8 mouse cellular contexts compared by ENCODE assay signal in genomic region chr11:75290566-75291271, GRCm38 (mm10). TPM values are rescaled to one million over a fixed set of nuclear protein-coding genes. Genes with fewer than 3 reads are reported as not detected.
DNase-seq lines count a peak whose midpoint lies in the region; TF ChIP-seq lines count a peak whose summit lies in the region.

No protein-coding gene starts in this region.

- H3K4me3 ChIP-seq in MEL (ENCODE audit: control insufficient read depth in 1 of 2, insufficient read depth in 1 of 2, low read depth in 2 of 2, low read length in 2 of 2) = no peak overlapping the region
- H3K4me3 ChIP-seq in cerebellum, adult 2 months (replicated peaks; ENCODE audit: insufficient read depth, low read depth, low read length) = no peak overlapping the region
- H3K4me3 ChIP-seq in layer of hippocampus, adult 2 months = no peak overlapping the region

- H3K27ac ChIP-seq in MEL (ENCODE audit: control insufficient read depth, low read depth, low read length) = no peak overlapping the region
- H3K27ac ChIP-seq in cerebellum, adult 2 months (ENCODE audit: insufficient read depth, low read length) = no peak overlapping the region
- H3K27ac ChIP-seq in layer of hippocampus, adult 2 months = peak overlapping the region; percentile 86

- no peak for TF ChIP-seq POLR2A in MEL (IDR thresholded peaks at IDR 0.05; ENCODE audit: control insufficient read depth in 1 of 2, insufficient read depth in 1 of 2, low read depth in 1 of 2, low read length in 2 of 2, poor library complexity in 1 of 2)
- TF ChIP-seq POLR2A in cerebellum, adult 2 months (IDR thresholded peaks at IDR 0.05; ENCODE audit: borderline replicate concordance, insufficient read depth, low read length) = no peak

- WGBS in cerebellum, adult 2 months = 21% methylated on average over 6 of the region's 6 CpGs

- TF ChIP-seq EP300 in MEL (IDR thresholded peaks at IDR 0.05; ENCODE audit: low read depth in 1 of 2, low read length in 2 of 2) = no peak

- DNase-seq in MEL (ENCODE audit: low read depth, low spot score) = peak; percentile 90
- peak; percentile 85 to 93 for DNase-seq in cerebellum, adult 2 months
- DNase-seq in forelimb bud, embryonic 11.5 days (ENCODE audit: low read depth, low spot score) = peak; percentile 93
- DNase-seq in heart, postnatal 4 days = peak; percentile 94
- DNase-seq in layer of hippocampus, adult 2 months (ENCODE audit: low spot score in 2 of 2) = peak; percentile 92 to 98
- peak; percentile 93 for DNase-seq in lung, postnatal 10 days
- peak; percentile 97 for DNase-seq in retina, embryonic 14.5 days (ENCODE audit: low spot score)
- DNase-seq in thymus, postnatal 36 days = peak; percentile 80 to 85

- peaks cover 0 to 3% of the 10 kb centered on the region in 2 experiments; a peak in 2 of 4 replicates for H3K27me3 ChIP-seq in MEL (ENCODE audit: control insufficient read depth in 1 of 2, insufficient read depth in 2 of 2, low read length in 2 of 2)
- no peaks in the 10 kb centered on the region for H3K27me3 ChIP-seq in cerebellum, adult 2 months (ENCODE audit: control insufficient read depth, insufficient read depth, low read length)

- H3K9ac ChIP-seq in MEL (ENCODE audit: control insufficient read depth, low read depth, low read length, poor library complexity, severe bottlenecking) = no peak overlapping the region

- no peaks in the 10 kb centered on the region for H3K9me3 ChIP-seq in MEL (replicated peaks; ENCODE audit: insufficient read depth, low read length)

- TF ChIP-seq RAD21 in MEL (IDR thresholded peaks at IDR 0.05; ENCODE audit: low read depth, low read length) = peak; percentile 99

- H3K36me3 ChIP-seq in MEL (ENCODE audit: control insufficient read depth in 1 of 2, insufficient read depth in 2 of 2, low read length in 2 of 2) = peaks cover 0 to 11% of the 10 kb centered on the region in 2 experiments; a peak in 2 of 4 replicates

- TF ChIP-seq CTCF in MEL (IDR thresholded peaks at IDR 0.05 in 2 of 3, conservative IDR thresholded peaks at IDR 0.05 in 1 of 3; ENCODE audit: control insufficient read depth in 1 of 3, insufficient read depth in 1 of 3, low read depth in 2 of 3, low read length in 3 of 3, poor library complexity in 1 of 3, severe bottlenecking in 1 of 3) = peak; percentile 87 to 99 (median 93)
- peak; percentile 85 for TF ChIP-seq CTCF in cerebellum, adult 2 months (IDR thresholded peaks at IDR 0.05; ENCODE audit: borderline replicate concordance, insufficient read depth, low read depth, low read length)
- peak; percentile 99 for TF ChIP-seq CTCF in layer of hippocampus, adult 2 months (conservative IDR thresholded peaks at IDR 0.05)

- peaks cover 10 to 11% of the 10 kb centered on the region in 2 experiments for H3K4me1 ChIP-seq in MEL (ENCODE audit: control insufficient read depth in 1 of 2, insufficient read depth in 2 of 2, low read length in 2 of 2)
- no peaks in the 10 kb centered on the region for H3K4me1 ChIP-seq in cerebellum, adult 2 months (ENCODE audit: control insufficient read depth, insufficient read depth, low read length)

- H3K79me2 ChIP-seq in MEL (ENCODE audit: control insufficient read depth, insufficient read depth, low read length, poor library complexity) = no peaks in the 10 kb centered on the region

TF ChIP-seq in MEL, 35 proteins besides CTCF, POLR2A, EP300 and RAD21:
- TF ChIP-seq TBP (IDR thresholded peaks at IDR 0.05; ENCODE audit: low read depth, low read length) = peak; percentile 52; the same call in 1 of the 2 replicates
- peak; percentile 45; the same call in 1 of the 2 replicates for TF ChIP-seq MXI1 (IDR thresholded peaks at IDR 0.05; ENCODE audit: low read depth, low read length)
- TF ChIP-seq SMC3 (IDR thresholded peaks at IDR 0.05; ENCODE audit: low read depth, low read length) = peak; percentile 98
- peak; percentile 78 for TF ChIP-seq SIN3A (IDR thresholded peaks at IDR 0.05; ENCODE audit: low read length)
- TF ChIP-seq GABPA (IDR thresholded peaks at IDR 0.05; ENCODE audit: low read depth, low read length) = peak; percentile 27; the same call in 1 of the 2 replicates
- TF ChIP-seq GATA1 (IDR thresholded peaks at IDR 0.05; ENCODE audit: low read depth, low read length) = peak; percentile 66
- TF ChIP-seq E2F4 (IDR thresholded peaks at IDR 0.05; ENCODE audit: borderline replicate concordance, low read depth, low read length) = no peak
- no peak for TF ChIP-seq USF1 (IDR thresholded peaks at IDR 0.05; ENCODE audit: low read depth, low read length)
- no peak for TF ChIP-seq NRF1 (IDR thresholded peaks at IDR 0.05; ENCODE audit: insufficient read depth, low read depth, low read length, poor library complexity, severe bottlenecking)
- TF ChIP-seq POLR2AphosphoS5 (IDR thresholded peaks at IDR 0.05; ENCODE audit: borderline replicate concordance, low read depth, low read length) = no peak
- TF ChIP-seq HCFC1 (IDR thresholded peaks at IDR 0.05; ENCODE audit: low read depth, low read length) = no peak
- TF ChIP-seq ETS1 (IDR thresholded peaks at IDR 0.05; ENCODE audit: low read depth, low read length) = no peak
- no peak for TF ChIP-seq JUND (IDR thresholded peaks at IDR 0.05; ENCODE audit: low read depth, low read length)
- peak; percentile 13; the same call in 1 of the 2 replicates for TF ChIP-seq TCF12 (IDR thresholded peaks at IDR 0.05; ENCODE audit: low read depth, low read length)
- TF ChIP-seq MYC (IDR thresholded peaks at IDR 0.05; ENCODE audit: low read depth, low read length) = peak; percentile 68; the same call in 1 of the 2 replicates
- TF ChIP-seq UBTF (IDR thresholded peaks at IDR 0.05; ENCODE audit: borderline replicate concordance, insufficient read depth, low read depth, low read length) = no peak
- TF ChIP-seq USF2 (IDR thresholded peaks at IDR 0.05; ENCODE audit: borderline replicate concordance in 1 of 2, insufficient read depth in 1 of 2, low read depth in 1 of 2, low read length in 2 of 2) = no peak
- TF ChIP-seq MEF2A (IDR thresholded peaks at IDR 0.05; ENCODE audit: extremely low read depth, insufficient replicate concordance, low read depth, low read length, poor library complexity, severe bottlenecking) = no peak
- no peak for TF ChIP-seq CHD2 (IDR thresholded peaks at IDR 0.05; ENCODE audit: low read length)
- TF ChIP-seq MYB (IDR thresholded peaks at IDR 0.05; ENCODE audit: low read depth, low read length) = no peak
- 0 out of 2 replicates have a peak, but pooled peaks have one; percentile 10 for TF ChIP-seq MAX (IDR thresholded peaks at IDR 0.05; ENCODE audit: low read length)
- no peak for TF ChIP-seq ELF1 (IDR thresholded peaks at IDR 0.05; ENCODE audit: low read depth, low read length)
- peak; percentile 96 for TF ChIP-seq ZC3H11A (IDR thresholded peaks at IDR 0.05; ENCODE audit: low read depth, low read length)
- 0 out of 2 replicates have a peak, but pooled peaks have one; percentile 30 for TF ChIP-seq BHLHE40 (IDR thresholded peaks at IDR 0.05; ENCODE audit: borderline replicate concordance, low read depth, low read length)
- TF ChIP-seq MAZ (IDR thresholded peaks at IDR 0.05; ENCODE audit: low read depth, low read length) = 0 out of 2 replicates have a peak, but pooled peaks have one; percentile 47
- TF ChIP-seq ZNF384 (IDR thresholded peaks at IDR 0.05; ENCODE audit: low read depth, low read length) = no peak; the same call in 1 of the 2 replicates
- peak; percentile 48; the same call in 1 of the 2 replicates for TF ChIP-seq RCOR1 (IDR thresholded peaks at IDR 0.05; ENCODE audit: low read depth, low read length)
- no peak for TF ChIP-seq ZKSCAN1 (IDR thresholded peaks at IDR 0.05; ENCODE audit: low read depth, low read length)
- no peak for TF ChIP-seq ZMIZ1 (IDR thresholded peaks at IDR 0.05; ENCODE audit: low read depth, low read length)
- no peak for TF ChIP-seq MAFK (IDR thresholded peaks at IDR 0.05; ENCODE audit: borderline replicate concordance, low read depth, low read length)

RNA-seq across cellular contexts. Expression of gene Rpa1, which starts 57.4 kb away (rescaled TPM):
- 242 and 267 TPM in 2 replicates for total RNA-seq in MEL (2012; rRNA removed)
- 100 to 1,000 TPM; 179 to 481 TPM for polyA plus RNA-seq in MEL (2012; ENCODE audit: insufficient read depth in 1 of 2, insufficient read length in 2 of 2, low read depth in 1 of 2, low replicate concordance in 2 of 2, missing spikeins in 1 of 2)
- 59.3 and 64.2 TPM in 2 replicates for polyA plus RNA-seq in cerebellum, adult 2 months (2012; rRNA removed)
- total RNA-seq in heart, postnatal 4 days (2021) = 100 to 1,000 TPM; 109 to 114 TPM
- 10 to 100 TPM; 64.1 to 67.0 TPM for total RNA-seq in layer of hippocampus, adult 2 months (2021)

RNA-seq across cellular contexts. Expression of gene Smyd4, which starts 57.5 kb away (rescaled TPM):
- 11.4 and 12.8 TPM in 2 replicates for total RNA-seq in MEL (2012; rRNA removed)
- 1 to 10 TPM in 1 of 2 experiments, not detected in 1; 9.6 TPM for polyA plus RNA-seq in MEL (2012; ENCODE audit: insufficient read depth in 1 of 2, insufficient read length in 2 of 2, low read depth in 1 of 2, low replicate concordance in 2 of 2, missing spikeins in 1 of 2)
- 9.1 and 9.2 TPM in 2 replicates for polyA plus RNA-seq in cerebellum, adult 2 months (2012; rRNA removed)
- 1 to 10 TPM; 6.4 to 8.5 TPM for total RNA-seq in heart, postnatal 4 days (2021)
- 10 to 100 TPM; 14.9 to 16.7 TPM for total RNA-seq in layer of hippocampus, adult 2 months (2021)
